Mouse (Mus musculus) 3T3-L1 (cell line): ENCODE measurements around the gene Ropn1l.

Source experiments
- DNase-seq: peaks from one replicate; pipeline ENCODE4 v3.0.0-alpha.2; 2015; ENCODE audit warnings: low read depth, low spot score

The Ropn1l gene

GRCm38 (mm10) chr15:31453098-31453916 is at the start of gene Ropn1l:
TSS of gene Ropn1l (minus strand) at chr15:31453737.
- DNase-seq = peak; percentile 91

GRCm38 (mm10) chr15:31502996-31503395 is 49.5 kb upstream of the Ropn1l start:
- DNase-seq = no peak

GRCm38 (mm10) chr15:31502313-31502712 is 48.8 kb upstream of the Ropn1l start:
- no peak for DNase-seq

GRCm38 (mm10) chr15:31494803-31495202 is 41.3 kb upstream of the Ropn1l start:
- no peak for DNase-seq

GRCm38 (mm10) chr15:31494310-31494709 is 40.8 kb upstream of the Ropn1l start:
- no peak for DNase-seq

- DNase-seq = no peak
Measured at GRCm38 (mm10) chr15:31487407-31487806, 33.9 kb upstream of the Ropn1l start.

- no peak for DNase-seq
Measured at GRCm38 (mm10) chr15:31476678-31477077, 23.1 kb upstream of the Ropn1l start.

- DNase-seq = no peak
Measured at GRCm38 (mm10) chr15:31472645-31473574, 19.4 kb upstream of the Ropn1l start.

GRCm38 (mm10) chr15:31471529-31471928 is 18.0 kb upstream of the Ropn1l start:
- no peak for DNase-seq

GRCm38 (mm10) chr15:31469497-31469896 is 16.0 kb upstream of the Ropn1l start:
- DNase-seq = no peak

- DNase-seq = no peak
Measured at GRCm38 (mm10) chr15:31468806-31469205, 15.3 kb upstream of the Ropn1l start.

GRCm38 (mm10) chr15:31466749-31467148 is 13.2 kb upstream of the Ropn1l start:
- no peak for DNase-seq

GRCm38 (mm10) chr15:31466295-31466694 is 12.8 kb upstream of the Ropn1l start:
- no peak for DNase-seq

- DNase-seq = no peak
Measured at GRCm38 (mm10) chr15:31465806-31466205, 12.3 kb upstream of the Ropn1l start.

- DNase-seq = no peak
Measured at GRCm38 (mm10) chr15:31460571-31460970, 7.0 kb upstream of the Ropn1l start.

- DNase-seq = no peak
Measured at GRCm38 (mm10) chr15:31458081-31458480, 4.5 kb upstream of the Ropn1l start.

- DNase-seq = no peak
Measured at GRCm38 (mm10) chr15:31456381-31456780, 2.8 kb upstream of the Ropn1l start.

- DNase-seq = no peak
Measured at GRCm38 (mm10) chr15:31454861-31455295, 1.3 kb upstream of the Ropn1l start.

GRCm38 (mm10) chr15:31454096-31454860 is 741 bp upstream of the Ropn1l start:
- DNase-seq = no peak

GRCm38 (mm10) chr15:31452336-31453097 is 1.0 kb downstream of the Ropn1l start:
- DNase-seq = no peak

GRCm38 (mm10) chr15:31449772-31450171 is 3.8 kb downstream of the Ropn1l start:
- no peak for DNase-seq
